Mouse (Mus musculus): ENCODE results near the gene Plcb4. TPM values are rescaled to one million over a fixed set of nuclear protein-coding genes. Genes with fewer than 3 reads are reported as not detected.

The Plcb4 gene
- polyA plus RNA-seq, 1 experiment from 2014 or later: 44.9 TPM

GRCm38 (mm10) chr2:136048464-136048863 is 389.7 kb downstream of the Plcb4 start:
- H3K27me3 ChIP-seq (ENCODE audit: control insufficient read depth, insufficient read depth, low read length): peaks cover 16% of the 10 kb centered on the region
- ATAC-seq (ENCODE audit: insufficient number of reproducible peaks, insufficient read depth, low FRiP score, low read depth): no peak
- H3K27ac ChIP-seq (replicated peaks in 1 of 2; ENCODE audit: control insufficient read depth in 1 of 2, insufficient read depth in 1 of 2, low read depth in 2 of 2, low read length in 2 of 2): no peak overlapping the region
- no peaks in the 10 kb centered on the region for H3K9me3 ChIP-seq (ENCODE audit: control insufficient read depth, low read length)
- H3K4me3 ChIP-seq (ENCODE audit: control insufficient read depth in 1 of 2, insufficient read depth in 1 of 2, low read depth in 1 of 2, low read length in 2 of 2): no peak overlapping the region
- no peak overlapping the region for H3K9ac ChIP-seq (ENCODE audit: low read length)
- 83% methylated on average over 4 of the region's 4 CpGs for WGBS
- no peak overlapping the region for H3K4me2 ChIP-seq (ENCODE audit: low read length)
- H3K4me1 ChIP-seq (ENCODE audit: control insufficient read depth in 2 of 2, insufficient read depth in 2 of 2, low read length in 2 of 2): peaks cover 3 to 5% of the 10 kb centered on the region in 2 experiments; a peak in 2 of 4 replicates
- H3K36me3 ChIP-seq (ENCODE audit: control insufficient read depth, insufficient read depth, low read length): no peaks in the 10 kb centered on the region

GRCm38 (mm10) chr2:136050793-136051615 is 392.2 kb downstream of the Plcb4 start:
- peaks cover 16% of the 10 kb centered on the region for H3K27me3 ChIP-seq (ENCODE audit: control insufficient read depth, insufficient read depth, low read length)
- peaks cover 3 to 5% of the 10 kb centered on the region in 2 experiments; a peak in 2 of 4 replicates for H3K4me1 ChIP-seq (ENCODE audit: control insufficient read depth in 2 of 2, insufficient read depth in 2 of 2, low read length in 2 of 2)
- H3K9ac ChIP-seq (ENCODE audit: low read length): no peak overlapping the region
- peak overlapping the region; percentile 56 for H3K4me2 ChIP-seq (ENCODE audit: low read length)
- ATAC-seq (ENCODE audit: insufficient number of reproducible peaks, insufficient read depth, low FRiP score, low read depth): no peak
- peak overlapping the region in 1 of 2 experiments; percentile 14; a peak in 2 of 4 replicates for H3K4me3 ChIP-seq (ENCODE audit: control insufficient read depth in 1 of 2, insufficient read depth in 1 of 2, low read depth in 1 of 2, low read length in 2 of 2)
- no peaks in the 10 kb centered on the region for H3K9me3 ChIP-seq (ENCODE audit: control insufficient read depth, low read length)
- no peaks in the 10 kb centered on the region for H3K36me3 ChIP-seq (ENCODE audit: control insufficient read depth, insufficient read depth, low read length)
- no peak overlapping the region for H3K27ac ChIP-seq (replicated peaks in 1 of 2; ENCODE audit: control insufficient read depth in 1 of 2, insufficient read depth in 1 of 2, low read depth in 2 of 2, low read length in 2 of 2)
- 19% methylated on average over 27 of the region's 27 CpGs for WGBS

GRCm38 (mm10) chr2:136051688-136052289 is 393.0 kb downstream of the Plcb4 start, which contains the start of gene Lamp5:
Gene Lamp5 (plus strand): TSS chr2:136052239.
- ATAC-seq (ENCODE audit: insufficient number of reproducible peaks, insufficient read depth, low FRiP score, low read depth): no peak
- H3K9ac ChIP-seq (ENCODE audit: low read length): no peak within 1 kb of the TSS
- no peak within 1 kb of the TSS for H3K27ac ChIP-seq (replicated peaks in 1 of 2; ENCODE audit: control insufficient read depth in 1 of 2, insufficient read depth in 1 of 2, low read depth in 2 of 2, low read length in 2 of 2)
- H3K9me3 ChIP-seq (ENCODE audit: control insufficient read depth, low read length): no peaks in the 10 kb centered on the region
- H3K27me3 ChIP-seq (ENCODE audit: control insufficient read depth, insufficient read depth, low read length): peaks cover 16% of the 10 kb centered on the region
- H3K4me3 ChIP-seq (ENCODE audit: control insufficient read depth in 1 of 2, insufficient read depth in 1 of 2, low read depth in 1 of 2, low read length in 2 of 2): peak within 1 kb of the TSS in 1 of 2 experiments; percentile 14; a peak in 2 of 4 replicates
- H3K4me1 ChIP-seq (ENCODE audit: control insufficient read depth in 2 of 2, insufficient read depth in 2 of 2, low read length in 2 of 2): peaks cover 3 to 5% of the 10 kb centered on the region in 2 experiments; a peak in 2 of 4 replicates
- H3K4me2 ChIP-seq (ENCODE audit: low read length): peak within 1 kb of the TSS; percentile 56
- 3% methylated on average over 8 of the region's 8 CpGs for WGBS
- H3K36me3 ChIP-seq (ENCODE audit: control insufficient read depth, insufficient read depth, low read length): no peaks in the 10 kb centered on the region

- Histone ChIP-seq H3K27me3 (ENCODE audit: control insufficient read depth, insufficient read depth, low read length) (peaks cover 48% of the 10 kb centered on the region), H3K4me3 (ENCODE audit: control insufficient read depth in 1 of 2, insufficient read depth in 1 of 2, low read depth in 1 of 2, low read length in 2 of 2) (peak overlapping the region in 1 of 2 experiments; percentile 10; a peak in 1 of 4 replicates), H3K4me2 (ENCODE audit: low read length) (peak overlapping the region; percentile 42), H3K4me1 (ENCODE audit: control insufficient read depth in 2 of 2, insufficient read depth in 2 of 2, low read length in 2 of 2) (peaks cover 0 to 6% of the 10 kb centered on the region in 2 experiments; a peak in 1 of 4 replicates), H3K9me3 (ENCODE audit: control insufficient read depth, low read length) (no peaks in the 10 kb centered on the region), H3K36me3 (ENCODE audit: control insufficient read depth, insufficient read depth, low read length) (no peaks in the 10 kb centered on the region), H3K27ac (replicated peaks in 1 of 2; ENCODE audit: control insufficient read depth in 1 of 2, insufficient read depth in 1 of 2, low read depth in 2 of 2, low read length in 2 of 2) (no peak overlapping the region), H3K9ac (ENCODE audit: low read length) (no peak overlapping the region)
- 6% methylated on average over 19 of the region's 19 CpGs for WGBS
- no peak for ATAC-seq (ENCODE audit: insufficient number of reproducible peaks, insufficient read depth, low FRiP score, low read depth)
Observed at GRCm38 (mm10) chr2:136057861-136058331, 399.1 kb downstream of the Plcb4 start.

- H3K36me3 ChIP-seq (ENCODE audit: control insufficient read depth, insufficient read depth, low read length): no peaks in the 10 kb centered on the region
- no peak for ATAC-seq (ENCODE audit: insufficient number of reproducible peaks, insufficient read depth, low FRiP score, low read depth)
- no peak overlapping the region for H3K9ac ChIP-seq (ENCODE audit: low read length)
- H3K27me3 ChIP-seq (ENCODE audit: control insufficient read depth, insufficient read depth, low read length): peaks cover 48% of the 10 kb centered on the region
- peak overlapping the region in 1 of 2 experiments; percentile 10; a peak in 1 of 4 replicates for H3K4me3 ChIP-seq (ENCODE audit: control insufficient read depth in 1 of 2, insufficient read depth in 1 of 2, low read depth in 1 of 2, low read length in 2 of 2)
- peaks cover 0 to 6% of the 10 kb centered on the region in 2 experiments; a peak in 1 of 4 replicates for H3K4me1 ChIP-seq (ENCODE audit: control insufficient read depth in 2 of 2, insufficient read depth in 2 of 2, low read length in 2 of 2)
- peak overlapping the region; percentile 42 for H3K4me2 ChIP-seq (ENCODE audit: low read length)
- 8% methylated on average over 7 of the region's 7 CpGs for WGBS
- H3K9me3 ChIP-seq (ENCODE audit: control insufficient read depth, low read length): no peaks in the 10 kb centered on the region
- H3K27ac ChIP-seq (replicated peaks in 1 of 2; ENCODE audit: control insufficient read depth in 1 of 2, insufficient read depth in 1 of 2, low read depth in 2 of 2, low read length in 2 of 2): no peak overlapping the region
Observed at GRCm38 (mm10) chr2:136058398-136058797, 399.6 kb downstream of the Plcb4 start.

GRCm38 (mm10) chr2:136059029-136059669 is 400.3 kb downstream of the Plcb4 start:
- peaks cover 0 to 6% of the 10 kb centered on the region in 2 experiments; a peak in 1 of 4 replicates for H3K4me1 ChIP-seq (ENCODE audit: control insufficient read depth in 2 of 2, insufficient read depth in 2 of 2, low read length in 2 of 2)
- no peak overlapping the region for H3K27ac ChIP-seq (replicated peaks in 1 of 2; ENCODE audit: control insufficient read depth in 1 of 2, insufficient read depth in 1 of 2, low read depth in 2 of 2, low read length in 2 of 2)
- ATAC-seq (ENCODE audit: insufficient number of reproducible peaks, insufficient read depth, low FRiP score, low read depth): no peak
- no peak overlapping the region for H3K4me3 ChIP-seq (ENCODE audit: control insufficient read depth in 1 of 2, insufficient read depth in 1 of 2, low read depth in 1 of 2, low read length in 2 of 2)
- H3K9me3 ChIP-seq (ENCODE audit: control insufficient read depth, low read length): no peaks in the 10 kb centered on the region
- peaks cover 48% of the 10 kb centered on the region for H3K27me3 ChIP-seq (ENCODE audit: control insufficient read depth, insufficient read depth, low read length)
- no peak overlapping the region for H3K9ac ChIP-seq (ENCODE audit: low read length)
- no peaks in the 10 kb centered on the region for H3K36me3 ChIP-seq (ENCODE audit: control insufficient read depth, insufficient read depth, low read length)
- H3K4me2 ChIP-seq (ENCODE audit: low read length): peak overlapping the region; percentile 32
- 2% methylated on average over 37 of the region's 37 CpGs for WGBS

Measured in heart, embryonic 14.5 days (tissue).